Mouse (Mus musculus) neural tube, postnatal 0 days (tissue): ENCODE data around the gene Noto. TPM values are rescaled to one million over a fixed set of nuclear protein-coding genes. Genes with fewer than 3 reads are reported as not detected.

Experiments used
- polyA plus RNA-seq: library from polyadenylated mRNA; unstranded; fragments of >200 nt; fragmentation: Nextera tagmentation; extraction: Ambion mirVana; gene quantifications from 2 replicates; pipeline ENCODE4 v1.2.1, GENCODE M21; 2015

The Noto gene
- not detected in 2 replicates for polyA plus RNA-seq

DNA sequence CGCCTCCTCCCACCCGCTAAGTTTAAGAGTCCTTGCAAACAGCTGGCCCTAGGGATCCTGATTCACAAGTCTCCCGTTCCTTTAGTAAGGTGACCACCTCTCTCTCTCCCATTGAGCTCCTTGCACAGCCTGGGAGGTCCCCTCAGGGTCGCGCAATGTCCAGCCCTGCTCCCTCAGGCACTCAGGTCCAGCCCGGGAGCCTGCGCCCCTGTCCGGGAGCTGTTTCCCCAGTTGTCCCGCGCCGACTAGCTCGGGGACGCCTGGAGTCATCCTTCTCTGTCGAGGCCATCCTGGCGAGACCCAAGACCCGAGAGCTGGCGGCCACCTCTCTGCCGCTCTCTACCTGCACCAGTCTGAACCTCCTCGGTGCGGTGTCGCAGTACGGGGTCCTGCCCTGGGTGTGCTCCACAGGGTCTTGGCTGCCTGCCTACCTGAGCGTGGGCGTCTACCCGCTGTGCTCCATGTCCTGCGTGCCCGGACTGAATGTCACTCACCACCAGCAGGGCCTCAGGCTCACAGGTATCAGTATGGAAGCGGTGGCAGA lies at the start of gene Noto:
TSS of gene Noto (plus strand) at position 51 of the 544 bp plus-strand sequence.

DNA sequence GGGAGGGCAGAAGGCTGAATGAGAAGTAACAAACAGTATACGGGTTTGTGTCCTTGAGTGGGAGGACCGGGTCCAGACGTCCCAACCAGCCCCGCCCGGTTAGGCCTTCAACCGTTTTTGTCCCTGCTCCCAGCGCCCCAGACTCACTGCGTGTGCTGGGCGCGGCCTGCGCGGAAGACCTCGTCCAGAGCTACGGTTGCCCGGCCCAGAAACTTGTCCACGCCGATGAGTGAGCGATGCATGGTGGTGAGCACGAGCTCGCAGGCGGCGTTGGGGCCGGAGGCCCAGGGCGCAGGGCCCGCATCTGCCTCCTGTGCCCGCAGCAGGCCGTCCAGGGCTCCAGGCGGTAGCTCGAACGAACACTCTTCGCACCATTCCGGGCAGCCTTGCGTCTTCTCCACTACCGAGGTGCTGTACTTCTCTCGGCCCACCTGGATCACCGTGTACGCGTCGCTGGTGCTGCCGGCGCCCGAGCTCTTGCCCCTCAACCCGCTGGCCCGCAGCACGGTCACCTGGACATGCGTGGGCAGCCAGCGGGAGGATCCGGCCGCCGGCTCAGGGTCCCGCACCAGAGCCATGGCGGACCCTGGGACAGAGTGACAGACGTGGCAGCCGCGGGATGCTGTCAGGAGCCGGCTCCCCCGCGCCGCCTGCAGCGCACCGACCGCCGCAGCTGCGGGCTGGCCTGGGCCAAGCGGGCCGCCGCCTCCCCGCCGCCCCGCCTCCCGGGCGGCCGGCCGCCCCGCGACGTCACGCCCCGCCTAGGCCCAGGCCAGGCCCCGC lies 49.5 kb upstream of the Noto start, which contains the start of gene Rab11fip5:
TSS of gene Rab11fip5 (minus strand) at position 684 of the 783 bp plus-strand sequence.

DNA sequence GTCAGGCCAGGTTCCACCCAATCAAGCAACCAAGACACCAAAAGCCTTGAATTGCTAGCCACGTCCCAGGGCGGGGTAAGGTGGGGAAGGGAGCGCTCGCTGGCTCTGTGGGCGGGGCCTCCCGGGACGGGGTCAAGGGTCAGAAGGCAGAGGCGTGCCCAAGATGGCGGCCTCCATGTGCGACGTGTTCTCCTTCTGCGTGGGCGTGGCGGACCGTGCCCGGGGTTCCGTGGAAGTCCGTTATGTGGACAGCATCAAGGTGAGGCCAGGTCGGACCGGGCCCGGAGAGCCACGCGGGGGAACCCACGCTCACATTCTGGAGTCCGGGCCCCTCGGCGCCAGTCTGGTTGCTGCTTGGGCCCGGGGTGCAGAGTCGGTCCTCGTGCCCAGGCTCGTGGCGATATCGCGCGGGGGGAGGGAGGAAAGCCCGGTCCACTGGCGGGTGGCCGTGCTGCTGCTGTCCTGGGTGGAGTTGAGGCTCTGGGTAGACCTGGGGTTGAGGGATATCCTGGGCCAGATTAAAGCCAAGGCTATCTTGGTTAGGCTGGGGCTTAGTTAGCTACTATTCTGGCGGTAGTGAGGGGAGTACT lies 8.3 kb downstream of the Noto start, which contains the start of gene Smyd5:
TSS of gene Smyd5 (plus strand) at position 148 of the 590 bp plus-strand sequence.

DNA sequence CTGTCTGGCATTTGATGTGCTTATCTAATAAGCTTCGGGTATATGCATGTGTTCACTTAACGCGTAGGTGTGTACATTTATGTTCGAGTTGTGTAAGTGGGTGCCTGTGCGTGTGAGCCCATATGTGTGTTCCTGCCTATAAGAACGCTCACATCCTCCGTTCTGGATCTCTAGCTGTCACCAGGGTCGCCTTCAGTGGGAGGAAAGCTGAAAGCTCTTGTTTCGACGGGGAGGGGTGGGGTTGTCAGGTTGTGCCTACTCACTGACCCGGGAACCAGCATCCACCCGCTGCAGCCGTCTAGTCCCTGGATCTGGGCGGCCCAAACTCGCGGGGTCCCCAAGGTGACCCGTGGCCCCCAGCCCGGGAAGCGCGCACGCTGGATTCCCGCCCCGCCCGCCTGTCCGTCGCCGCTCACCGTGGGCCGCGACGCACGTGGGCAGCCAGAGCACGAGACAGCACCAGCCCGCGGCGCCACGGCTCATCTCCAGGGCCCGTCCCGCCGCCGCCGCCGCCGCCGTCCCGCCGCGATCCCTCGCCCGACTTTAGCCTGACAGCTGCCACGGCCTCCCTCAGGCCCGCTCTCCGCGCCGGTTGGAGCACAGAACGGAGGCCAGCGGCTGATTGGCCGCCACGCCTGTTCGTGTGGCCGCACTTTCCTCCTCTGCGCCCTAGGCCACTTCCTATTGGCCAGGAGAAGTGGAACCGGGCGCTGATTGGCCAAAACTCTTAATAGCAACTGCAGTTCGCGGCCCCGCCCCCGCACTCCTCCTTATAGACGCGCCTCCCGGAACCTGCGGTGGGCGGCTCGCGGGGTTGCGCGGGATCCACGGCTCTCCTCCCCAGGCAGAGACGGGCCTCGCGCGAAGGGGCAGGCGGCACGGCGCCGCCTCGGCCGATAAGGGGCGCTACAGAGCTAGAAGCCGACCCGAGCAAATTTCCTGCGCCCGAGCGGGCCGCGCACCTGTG lies 27.3 kb downstream of the Noto start, which contains the start of gene Cct7:
TSS of gene Cct7 (plus strand) at position 818 of the 967 bp plus-strand sequence.

DNA sequence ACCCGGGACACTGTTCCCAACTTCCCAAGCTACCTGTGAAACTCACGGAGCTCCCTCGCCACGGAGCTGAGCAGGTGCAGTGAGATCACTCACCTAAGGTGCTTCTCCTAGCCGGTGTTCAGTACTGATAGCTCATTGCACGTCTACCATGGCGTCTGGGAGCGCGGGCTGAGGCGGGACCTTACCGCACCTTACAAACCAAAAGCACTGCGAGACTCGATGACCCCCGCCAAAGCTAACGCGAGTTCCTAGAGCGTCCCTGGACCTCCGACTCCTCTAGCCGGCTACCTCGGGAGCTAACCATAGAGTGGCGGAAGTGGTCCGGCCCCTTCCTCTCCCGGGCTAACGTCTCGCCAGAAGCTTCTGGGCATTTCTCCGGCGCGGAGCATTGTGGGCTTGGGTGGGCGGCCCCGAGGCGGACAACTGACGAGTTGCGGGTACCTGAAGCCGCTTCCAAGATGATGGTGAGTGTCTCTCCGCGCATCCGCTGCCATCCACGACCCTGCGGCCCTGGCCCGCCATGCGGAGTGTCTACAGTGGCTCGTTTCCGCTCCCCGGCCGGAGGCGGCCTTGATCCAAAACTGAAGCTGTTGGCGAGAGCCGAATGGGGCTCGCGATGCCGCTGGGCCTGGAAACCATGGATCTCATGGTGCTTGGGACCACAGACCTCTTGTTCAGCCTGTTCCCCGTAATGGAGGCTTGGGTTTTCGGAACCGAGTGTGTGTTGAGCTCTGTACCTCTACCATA lies 28.2 kb downstream of the Noto start, which contains the start of gene Pradc1:
TSS of gene Pradc1 (minus strand) at position 307 of the 747 bp plus-strand sequence.

Other genes with a start within 250 kb of the Noto start
- not detected in 2 replicates for gene Emx1, start 236.4 kb upstream of the Noto start, polyA plus RNA-seq
- gene Sfxn5, start 90.5 kb upstream of the Noto start, polyA plus RNA-seq: 108 TPM in 2 replicates
- gene Rab11fip5, start 49.3 kb upstream of the Noto start, polyA plus RNA-seq: 25.9 and 30.9 TPM in 2 replicates
- 54.8 and 59.5 TPM in 2 replicates for gene Smyd5, start 8.1 kb downstream of the Noto start, polyA plus RNA-seq
- 449 and 460 TPM in 2 replicates for gene Cct7, start 27.6 kb downstream of the Noto start, polyA plus RNA-seq
- gene Pradc1, start 28.1 kb downstream of the Noto start, polyA plus RNA-seq: 35.9 and 36.5 TPM in 2 replicates
- 12.7 and 12.8 TPM in 2 replicates for gene Fbxo41, start 79.1 kb downstream of the Noto start, polyA plus RNA-seq
- 0.14 and 0.30 TPM in 2 replicates for gene Egr4, start 89.7 kb downstream of the Noto start, polyA plus RNA-seq
- 2.3 and 3.0 TPM in 2 replicates for gene Alms1, start 163.6 kb downstream of the Noto start, polyA plus RNA-seq